Mouse (Mus musculus): ENCODE measurements around the gene Klhdc8a. TPM values are rescaled to one million over a fixed set of nuclear protein-coding genes. Genes with fewer than 3 reads are reported as not detected.
"Not testable (repeated sequence)": the region's sequence is repeated elsewhere in the genome, so short reads cannot be mapped to it uniquely, and the experiment has no call there.

Gene Klhdc8a
- polyA plus RNA-seq, 1 experiment: 1.5 TPM

- Histone ChIP-seq H3K27me3 (ENCODE audit: control insufficient read depth, insufficient read depth, low read length) (no peaks in the 10 kb centered on the region), H3K27ac (ENCODE audit: insufficient read depth, low read depth, low read length) (no peak overlapping the region), H3K4me3 (ENCODE audit: low read depth, low read length) (no peak overlapping the region), H3K36me3 (ENCODE audit: control insufficient read depth, insufficient read depth, low read length) (no peaks in the 10 kb centered on the region), H3K4me1 (ENCODE audit: control insufficient read depth, insufficient read depth, insufficient read length, low read length) (peaks cover 3% of the 10 kb centered on the region; the same call in 1 of the 2 replicates)
- TF ChIP-seq POLR2A (IDR thresholded peaks at IDR 0.05; ENCODE audit: low read depth, low read length): no peak
- no peak for TF ChIP-seq CTCF (IDR thresholded peaks at IDR 0.05; ENCODE audit: extremely low read depth, insufficient read length, insufficient replicate concordance, low read depth, low read length)
- 86% methylated on average over 10 of the region's 10 CpGs for WGBS
These were observed 32.5 kb upstream of the Klhdc8a start for GRCm38 (mm10) chr1:132265936-132266335.

DNA sequence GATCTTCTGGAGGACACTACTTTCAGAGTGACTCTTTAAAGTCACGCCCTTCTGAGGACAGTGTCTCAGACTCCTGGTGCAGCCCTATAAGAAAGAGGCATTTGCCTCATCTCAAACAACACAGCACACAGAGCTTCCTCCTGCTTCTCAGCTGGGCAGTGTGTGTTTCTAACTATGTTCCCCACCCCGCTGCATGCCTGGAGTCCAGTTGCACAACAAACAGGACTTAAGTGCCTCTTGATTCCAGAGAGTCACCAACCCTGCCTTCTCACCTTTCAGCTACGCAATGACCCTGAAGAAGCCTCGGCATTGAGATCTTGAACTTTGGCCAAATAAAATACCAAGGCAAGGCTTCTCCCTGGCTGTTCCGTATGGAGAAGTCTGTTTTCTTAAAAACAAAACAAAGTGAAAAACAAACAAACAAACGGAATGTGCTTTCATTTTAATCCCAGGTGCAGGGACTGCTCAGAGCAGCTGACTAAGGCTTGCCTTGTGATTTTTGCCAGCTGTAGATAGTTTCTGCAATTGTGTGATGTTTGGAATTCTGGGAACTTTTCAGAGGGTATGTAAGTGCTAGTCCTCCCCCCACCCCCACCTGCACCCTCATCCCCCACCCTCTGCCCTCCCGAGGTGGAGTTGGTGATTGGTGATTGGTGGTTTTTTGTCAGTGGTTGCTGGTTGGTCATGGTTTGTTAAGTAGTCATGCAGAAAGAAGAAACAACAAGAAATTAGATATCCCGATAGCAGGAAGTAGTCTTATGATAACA is 31.5 kb upstream of the Klhdc8a start:
- 33% methylated on average over 8 of the region's 8 CpGs for WGBS
- H3K4me3 ChIP-seq (ENCODE audit: low read depth, low read length): no peak overlapping the region

DNA sequence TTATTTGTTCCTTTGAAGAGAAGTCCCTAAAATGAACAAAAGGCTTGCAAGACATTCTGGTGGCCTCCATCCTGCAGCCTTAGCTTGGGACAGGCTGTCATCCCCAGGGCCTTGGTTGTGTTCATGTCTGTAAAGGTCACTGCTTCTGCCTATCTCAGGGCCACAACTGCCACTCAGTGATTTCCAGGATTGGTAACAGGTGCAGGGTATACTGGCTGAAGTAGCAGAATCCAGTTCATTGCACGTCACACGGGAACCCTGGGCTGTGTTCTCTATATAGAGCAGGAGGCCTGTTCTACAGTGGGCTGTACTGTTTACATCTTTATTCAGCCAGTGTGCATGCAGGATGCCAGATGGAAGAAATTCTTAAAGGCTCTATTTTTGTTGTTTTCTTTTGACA is 30.5 kb upstream of the Klhdc8a start:
- no peaks in the 10 kb centered on the region for H3K27me3 ChIP-seq (ENCODE audit: control insufficient read depth, insufficient read depth, low read length)
- H3K4me1 ChIP-seq (ENCODE audit: control insufficient read depth, insufficient read depth, insufficient read length, low read length): peaks cover 3% of the 10 kb centered on the region; the same call in 1 of the 2 replicates
- 71% methylated on average over 2 of the region's 2 CpGs for WGBS
- no peak overlapping the region for H3K27ac ChIP-seq (ENCODE audit: insufficient read depth, low read depth, low read length)
- H3K4me3 ChIP-seq (ENCODE audit: low read depth, low read length): no peak overlapping the region
- no peaks in the 10 kb centered on the region for H3K36me3 ChIP-seq (ENCODE audit: control insufficient read depth, insufficient read depth, low read length)
- TF ChIP-seq CTCF (IDR thresholded peaks at IDR 0.05; ENCODE audit: extremely low read depth, insufficient read length, insufficient replicate concordance, low read depth, low read length) (no peak), POLR2A (IDR thresholded peaks at IDR 0.05; ENCODE audit: low read depth, low read length) (no peak)

More for the DNA sequence above, 31.5 kb upstream of the Klhdc8a start:
- Histone ChIP-seq H3K4me1 (ENCODE audit: control insufficient read depth, insufficient read depth, insufficient read length, low read length) (peaks cover 3% of the 10 kb centered on the region; the same call in 1 of the 2 replicates), H3K27ac (ENCODE audit: insufficient read depth, low read depth, low read length) (no peak overlapping the region), H3K36me3 (ENCODE audit: control insufficient read depth, insufficient read depth, low read length) (no peaks in the 10 kb centered on the region), H3K27me3 (ENCODE audit: control insufficient read depth, insufficient read depth, low read length) (no peaks in the 10 kb centered on the region)
- TF ChIP-seq CTCF (IDR thresholded peaks at IDR 0.05; ENCODE audit: extremely low read depth, insufficient read length, insufficient replicate concordance, low read depth, low read length): no peak

DNA sequence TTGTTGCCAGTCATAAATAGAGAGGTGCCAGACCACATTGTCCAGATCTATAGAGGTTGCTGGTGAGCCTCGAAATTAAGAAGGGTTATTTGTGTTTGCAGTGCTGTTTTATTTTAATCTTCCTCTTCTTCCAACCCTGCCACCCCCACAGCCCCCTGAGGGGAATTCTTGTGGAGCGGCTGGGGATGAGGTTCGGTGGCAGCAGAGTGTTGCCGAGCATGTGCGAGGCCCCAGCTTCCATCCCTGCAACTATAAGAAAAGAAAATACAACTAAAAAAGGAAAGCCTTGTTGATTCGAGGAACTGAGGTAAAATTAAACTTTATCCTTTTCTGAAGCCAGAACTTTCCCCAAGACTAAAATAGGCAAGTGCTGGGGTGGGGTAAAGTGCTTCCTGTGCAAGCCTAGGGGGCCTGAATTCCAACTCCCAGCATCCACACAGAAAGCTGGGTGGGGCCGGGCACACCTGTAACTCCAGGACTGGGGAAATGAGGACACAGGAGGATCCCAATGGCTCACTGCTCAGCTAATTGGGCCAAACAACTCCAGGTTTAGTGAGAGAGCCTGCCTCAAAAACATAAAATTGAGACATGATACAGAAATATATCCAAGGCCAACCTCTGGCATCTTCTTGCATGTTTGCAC is 29.9 kb upstream of the Klhdc8a start:
- no peak for TF ChIP-seq POLR2A (IDR thresholded peaks at IDR 0.05; ENCODE audit: low read depth, low read length)
- no peak for TF ChIP-seq CTCF (IDR thresholded peaks at IDR 0.05; ENCODE audit: extremely low read depth, insufficient read length, insufficient replicate concordance, low read depth, low read length)
- Histone ChIP-seq H3K27me3 (ENCODE audit: control insufficient read depth, insufficient read depth, low read length) (no peaks in the 10 kb centered on the region), H3K27ac (ENCODE audit: insufficient read depth, low read depth, low read length) (no peak overlapping the region), H3K36me3 (ENCODE audit: control insufficient read depth, insufficient read depth, low read length) (no peaks in the 10 kb centered on the region), H3K4me1 (ENCODE audit: control insufficient read depth, insufficient read depth, insufficient read length, low read length) (peaks cover 3% of the 10 kb centered on the region; the same call in 1 of the 2 replicates), H3K4me3 (ENCODE audit: low read depth, low read length) (no peak overlapping the region)
- 72% methylated on average over 7 of the region's 7 CpGs for WGBS

DNA sequence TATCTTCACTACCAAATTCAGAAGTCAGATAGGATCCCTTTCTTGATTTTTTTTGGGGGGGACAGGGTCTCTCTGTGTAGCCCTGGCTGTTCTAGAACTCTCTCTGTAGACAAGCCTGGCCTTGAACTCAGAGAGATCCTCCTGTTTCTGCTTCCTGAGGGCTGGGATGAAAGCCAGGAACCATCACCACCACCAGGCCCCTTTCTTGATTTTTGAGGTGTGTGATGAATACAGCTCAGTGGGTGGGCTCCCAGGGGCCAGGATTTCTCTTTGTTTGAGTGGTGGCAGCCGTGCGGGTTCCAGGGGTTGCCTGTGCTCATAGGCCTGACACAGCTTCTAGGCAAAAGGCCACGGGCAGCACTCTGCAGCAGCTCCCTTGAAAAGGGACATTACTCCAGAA is 27.2 kb upstream of the Klhdc8a start:
- no peaks in the 10 kb centered on the region for H3K36me3 ChIP-seq (ENCODE audit: control insufficient read depth, insufficient read depth, low read length)
- WGBS: 83% methylated on average over 3 of the region's 3 CpGs
- H3K27me3 ChIP-seq (ENCODE audit: control insufficient read depth, insufficient read depth, low read length): no peaks in the 10 kb centered on the region
- no peak overlapping the region for H3K27ac ChIP-seq (ENCODE audit: insufficient read depth, low read depth, low read length)
- no peak for TF ChIP-seq CTCF (IDR thresholded peaks at IDR 0.05; ENCODE audit: extremely low read depth, insufficient read length, insufficient replicate concordance, low read depth, low read length)
- no peak for TF ChIP-seq POLR2A (IDR thresholded peaks at IDR 0.05; ENCODE audit: low read depth, low read length)
- peaks cover 3% of the 10 kb centered on the region; the same call in 1 of the 2 replicates for H3K4me1 ChIP-seq (ENCODE audit: control insufficient read depth, insufficient read depth, insufficient read length, low read length)
- no peak overlapping the region for H3K4me3 ChIP-seq (ENCODE audit: low read depth, low read length)

GRCm38 (mm10) chr1:132276694-132277093 is 21.7 kb upstream of the Klhdc8a start:
- WGBS: 44% methylated on average over 3 of the region's 3 CpGs
- Histone ChIP-seq H3K27ac (ENCODE audit: insufficient read depth, low read depth, low read length) (no peak overlapping the region), H3K27me3 (ENCODE audit: control insufficient read depth, insufficient read depth, low read length) (no peaks in the 10 kb centered on the region; the same call in 1 of the 2 replicates), H3K4me1 (ENCODE audit: control insufficient read depth, insufficient read depth, insufficient read length, low read length) (no peaks in the 10 kb centered on the region), H3K36me3 (ENCODE audit: control insufficient read depth, insufficient read depth, low read length) (no peaks in the 10 kb centered on the region), H3K4me3 (ENCODE audit: low read depth, low read length) (no peak overlapping the region)
- TF ChIP-seq POLR2A (IDR thresholded peaks at IDR 0.05; ENCODE audit: low read depth, low read length) (no peak), CTCF (IDR thresholded peaks at IDR 0.05; ENCODE audit: extremely low read depth, insufficient read length, insufficient replicate concordance, low read depth, low read length) (no peak)

DNA sequence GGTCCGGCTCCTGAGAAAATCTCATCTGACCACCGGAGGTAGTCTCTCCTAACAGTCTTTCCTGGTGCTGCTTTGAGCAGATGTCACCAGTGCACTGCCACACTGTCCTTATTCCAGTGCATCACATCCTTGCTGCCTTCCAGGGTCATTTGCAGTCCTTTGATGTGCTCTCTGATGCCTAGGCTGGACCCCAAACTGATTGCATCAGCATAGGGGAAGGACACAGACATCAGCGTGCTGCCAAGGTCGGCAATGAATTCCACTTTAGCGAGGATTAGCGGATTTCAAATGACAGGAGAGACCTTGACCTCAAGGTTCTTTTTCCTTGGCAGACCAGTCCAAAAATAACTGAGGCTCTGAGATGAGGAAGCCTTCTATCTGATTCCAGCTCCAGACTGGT is 21.3 kb upstream of the Klhdc8a start:
- TF ChIP-seq POLR2A (IDR thresholded peaks at IDR 0.05; ENCODE audit: low read depth, low read length) (no peak), CTCF (IDR thresholded peaks at IDR 0.05; ENCODE audit: extremely low read depth, insufficient read length, insufficient replicate concordance, low read depth, low read length) (no peak)
- no peaks in the 10 kb centered on the region for H3K4me1 ChIP-seq (ENCODE audit: control insufficient read depth, insufficient read depth, insufficient read length, low read length)
- WGBS: 62% methylated on average over 6 of the region's 6 CpGs

GRCm38 (mm10) chr1:132280636-132281035 is 17.8 kb upstream of the Klhdc8a start:
- WGBS: 59% methylated on average over 6 of the region's 6 CpGs
- not testable (repeated sequence) for H3K4me1 ChIP-seq (ENCODE audit: control insufficient read depth, insufficient read depth, insufficient read length, low read length); H3K36me3 ChIP-seq (ENCODE audit: control insufficient read depth, insufficient read depth, low read length); H3K27me3 ChIP-seq (ENCODE audit: control insufficient read depth, insufficient read depth, low read length); H3K27ac ChIP-seq (ENCODE audit: insufficient read depth, low read depth, low read length); H3K4me3 ChIP-seq (ENCODE audit: low read depth, low read length)

More for the DNA sequence above, 21.3 kb upstream of the Klhdc8a start:
- no peak overlapping the region for H3K27ac ChIP-seq (ENCODE audit: insufficient read depth, low read depth, low read length)
- no peaks in the 10 kb centered on the region; the same call in 1 of the 2 replicates for H3K27me3 ChIP-seq (ENCODE audit: control insufficient read depth, insufficient read depth, low read length)
- no peaks in the 10 kb centered on the region for H3K36me3 ChIP-seq (ENCODE audit: control insufficient read depth, insufficient read depth, low read length)
- H3K4me3 ChIP-seq (ENCODE audit: low read depth, low read length): no peak overlapping the region
